8 mouse cellular contexts compared by ENCODE assay signal in genomic region chr11:107529320-107529719, GRCm38 (mm10). TPM values are rescaled to one million over a fixed set of nuclear protein-coding genes. Genes with fewer than 3 reads are reported as not detected.
DNase-seq lines count a peak whose midpoint lies in the region; ATAC-seq lines count a peak whose summit lies in the region.

No protein-coding gene starts in this region.

- no peaks in the 10 kb centered on the region for H3K9me3 ChIP-seq in heart, embryonic 15.5 days (replicated peaks)
- H3K9me3 ChIP-seq in limb, embryonic 13.5 days: no peaks in the 10 kb centered on the region

- H3K4me3 ChIP-seq in heart, embryonic 15.5 days: no peak overlapping the region
- no peak overlapping the region for H3K4me3 ChIP-seq in limb, embryonic 13.5 days

- no peak overlapping the region for H3K4me2 ChIP-seq in heart, embryonic 15.5 days
- H3K4me2 ChIP-seq in limb, embryonic 13.5 days (replicated peaks): no peak overlapping the region

- H3K9ac ChIP-seq in heart, embryonic 15.5 days: no peak overlapping the region
- 0 out of 2 replicates have a peak overlapping the region, but pooled peaks have one; percentile 25 for H3K9ac ChIP-seq in limb, embryonic 13.5 days

- 27% methylated on average over 8 of the region's 8 CpGs for WGBS in heart, embryonic 15.5 days
- WGBS in limb, embryonic 13.5 days: 38% methylated on average over 8 of the region's 8 CpGs

- H3K4me1 ChIP-seq in heart, embryonic 15.5 days (replicated peaks): no peaks in the 10 kb centered on the region
- no peaks in the 10 kb centered on the region for H3K4me1 ChIP-seq in limb, embryonic 13.5 days

- no peaks in the 10 kb centered on the region for H3K36me3 ChIP-seq in heart, embryonic 15.5 days
- H3K36me3 ChIP-seq in limb, embryonic 13.5 days: no peaks in the 10 kb centered on the region

- peak overlapping the region; percentile 54 for H3K27ac ChIP-seq in heart, embryonic 15.5 days
- H3K27ac ChIP-seq in limb, embryonic 13.5 days: no peak overlapping the region

- ATAC-seq in heart, embryonic 15.5 days (replicated peaks; ENCODE audit: insufficient number of reproducible peaks, insufficient read depth, low FRiP score, low read depth): peak; percentile 73
- ATAC-seq in limb, embryonic 13.5 days (ENCODE audit: low FRiP score, low read depth): no peak

- DNase-seq in adrenal gland, adult 2 months: peak; percentile 41
- no peak for DNase-seq in adrenal gland, postnatal 4 days (ENCODE audit: low spot score in 2 of 2)
- peak; percentile 54 for DNase-seq in T-cell, adult 2 months (ENCODE audit: low spot score)
- DNase-seq in thymus, adult 18-20 months: peak; percentile 61 to 79
- DNase-seq in layer of hippocampus, adult 8-10 months (ENCODE audit: low spot score in 2 of 2): no peak
- DNase-seq in MN1 (ENCODE audit: low spot score): no peak

- H3K27me3 ChIP-seq in heart, embryonic 15.5 days: no peaks in the 10 kb centered on the region
- no peaks in the 10 kb centered on the region for H3K27me3 ChIP-seq in limb, embryonic 13.5 days

RNA-seq across cellular contexts. Expression of gene Helz, which starts 18.4 kb away (rescaled TPM):
- total RNA-seq in adrenal gland, adult 2 months (2021): 10 to 100 TPM; 20.3 to 30.5 TPM
- polyA plus RNA-seq in adrenal gland, adult 2 months (2012; rRNA removed): 18.4 and 23.3 TPM in 2 replicates
- total RNA-seq in adrenal gland, postnatal 4 days (2021): 10 to 100 TPM; 35.5 to 37.1 TPM
- polyA plus RNA-seq in heart, embryonic 15.5 days (2015; fragmentation: Nextera tagmentation; extraction: Ambion mirVana): 11.7 and 16.2 TPM in 2 replicates
- 19.2 and 22.0 TPM in 2 replicates for polyA plus RNA-seq in limb, embryonic 13.5 days (2015; fragmentation: Nextera tagmentation; extraction: Ambion mirVana)
- 10 to 100 TPM; 37.2 to 47.1 (median 43.4) TPM for total RNA-seq in layer of hippocampus, adult 8-10 months (2022)

RNA-seq across cellular contexts. Expression of gene Psmd12, which starts 50.0 kb away (rescaled TPM):
- 100 to 1,000 TPM in 1 of 2 experiments, 10 to 100 TPM in 1; 90.8 to 102 TPM for total RNA-seq in adrenal gland, adult 2 months (2021)
- 3.0 and 4.2 TPM in 2 replicates for polyA plus RNA-seq in adrenal gland, adult 2 months (2012; rRNA removed)
- total RNA-seq in adrenal gland, postnatal 4 days (2021): 10 to 100 TPM; 82.7 to 89.0 TPM
- 132 and 134 TPM in 2 replicates for polyA plus RNA-seq in heart, embryonic 15.5 days (2015; fragmentation: Nextera tagmentation; extraction: Ambion mirVana)
- 175 and 178 TPM in 2 replicates for polyA plus RNA-seq in limb, embryonic 13.5 days (2015; fragmentation: Nextera tagmentation; extraction: Ambion mirVana)
- total RNA-seq in layer of hippocampus, adult 8-10 months (2022): 10 to 100 TPM; 64.0 to 75.5 (median 73.6) TPM

RNA-seq across cellular contexts. Expression of gene Pitpnc1, which starts 58.8 kb away (rescaled TPM):
- total RNA-seq in adrenal gland, adult 2 months (2021): 10 to 100 TPM; 11.1 to 17.5 TPM
- 1.8 and 2.8 TPM in 2 replicates for polyA plus RNA-seq in adrenal gland, adult 2 months (2012; rRNA removed)
- 10 to 100 TPM; 23.2 to 24.7 TPM for total RNA-seq in adrenal gland, postnatal 4 days (2021)
- polyA plus RNA-seq in heart, embryonic 15.5 days (2015; fragmentation: Nextera tagmentation; extraction: Ambion mirVana): 15.2 and 18.0 TPM in 2 replicates
- 39.4 and 40.5 TPM in 2 replicates for polyA plus RNA-seq in limb, embryonic 13.5 days (2015; fragmentation: Nextera tagmentation; extraction: Ambion mirVana)
- 10 to 100 TPM; 47.1 to 53.0 (median 51.0) TPM for total RNA-seq in layer of hippocampus, adult 8-10 months (2022)

Comparison
In these comparisons a context has a peak if more than half of its experiments do, and no peak if none do; other contexts are left out.
1. DNase-seq: peak in adrenal gland, adult 2 months (single experiment), T-cell, adult 2 months (single experiment) and thymus, adult 18-20 months (2 of 2); none in adrenal gland, postnatal 4 days (0 of 2), layer of hippocampus, adult 8-10 months (0 of 2) and MN1 (single experiment).